Mouse (Mus musculus) liver, adult (tissue): ENCODE measurements around the gene Fam162b.

ENCODE experiments used
- GATA4 ChIP-seq: IDR thresholded peaks from 2 replicates; pipeline ENCODE4 v1.6.1; 2014; ENCODE audit warnings: mild to moderate bottlenecking, low read length; ENCODE audit not compliant: insufficient replicate concordance

Gene Fam162b

GRCm38 (mm10) chr10:51571225-51571996 is 18.9 kb downstream of the Fam162b start:
- TF ChIP-seq GATA4 = no peak

GRCm38 (mm10) chr10:51556005-51556404 is 34.3 kb downstream of the Fam162b start:
- no peak for TF ChIP-seq GATA4

- no peak; the same call in 1 of the 2 replicates for TF ChIP-seq GATA4
Observed at GRCm38 (mm10) chr10:51553348-51554123, 36.8 kb downstream of the Fam162b start.
